Mouse (Mus musculus) cerebellum, adult 8-10 months (tissue): Measurements from ENCODE around the gene Pias4.

Experiments used
- DNase-seq: peaks from one replicate; pipeline ENCODE4 v3.0.0; 2022

Pias4 gene

DNA sequence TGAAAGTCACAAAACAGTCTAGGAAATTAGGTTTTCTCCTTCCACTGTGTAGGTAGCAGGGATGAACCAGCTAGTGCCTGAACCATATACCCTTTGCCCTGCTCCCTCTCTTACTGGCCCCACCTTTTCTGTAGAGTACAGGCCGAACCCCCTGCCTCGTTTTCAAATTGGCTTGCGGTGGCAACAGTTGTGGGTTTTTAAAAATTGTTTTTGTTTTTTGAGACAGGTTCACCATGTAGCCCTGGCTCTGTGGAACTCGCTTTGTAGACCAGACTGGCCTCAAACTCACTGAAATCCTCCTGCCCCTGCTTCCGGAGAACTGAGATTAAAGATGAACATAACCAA is 336 bp upstream of the Pias4 start:
- peak; percentile 60 for DNase-seq

DNA sequence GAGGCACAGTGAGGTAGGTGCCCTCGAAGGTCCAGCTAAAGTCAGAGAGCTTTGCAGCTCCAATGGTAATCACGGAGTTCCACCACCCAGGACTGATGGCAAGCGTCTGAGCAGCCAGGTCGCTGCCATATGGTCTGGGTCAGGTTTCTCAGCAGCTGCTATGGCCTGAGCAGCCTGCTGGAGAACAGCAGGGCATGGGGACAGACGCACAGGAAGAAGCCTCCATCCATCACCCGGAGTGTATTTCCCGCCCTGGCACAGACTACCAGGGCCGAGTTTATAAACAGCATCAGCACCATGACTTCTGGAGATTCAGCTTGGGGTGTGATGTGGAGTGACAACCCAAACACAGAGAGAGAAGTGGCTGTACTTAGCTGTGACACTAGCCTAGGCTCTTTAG is 2.6 kb downstream of the Pias4 start:
- peak; percentile 68 for DNase-seq

DNA sequence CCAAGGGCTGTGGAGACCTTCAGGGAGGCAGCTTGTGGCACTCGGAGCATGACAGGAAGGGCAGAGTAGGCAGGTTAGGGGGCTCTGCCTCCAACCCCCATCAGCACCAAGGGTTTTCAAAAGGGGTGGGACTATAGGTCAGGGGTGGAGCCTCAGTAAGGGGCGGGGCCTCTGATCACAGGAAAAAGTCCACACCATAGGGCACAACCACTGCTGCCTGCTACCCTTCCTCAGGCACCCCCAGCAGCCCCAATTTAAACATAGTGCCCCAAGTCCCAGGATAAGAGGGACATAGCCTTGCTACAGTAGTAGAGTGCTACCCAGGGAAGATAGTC is 5.4 kb downstream of the Pias4 start:
- no peak for DNase-seq

DNA sequence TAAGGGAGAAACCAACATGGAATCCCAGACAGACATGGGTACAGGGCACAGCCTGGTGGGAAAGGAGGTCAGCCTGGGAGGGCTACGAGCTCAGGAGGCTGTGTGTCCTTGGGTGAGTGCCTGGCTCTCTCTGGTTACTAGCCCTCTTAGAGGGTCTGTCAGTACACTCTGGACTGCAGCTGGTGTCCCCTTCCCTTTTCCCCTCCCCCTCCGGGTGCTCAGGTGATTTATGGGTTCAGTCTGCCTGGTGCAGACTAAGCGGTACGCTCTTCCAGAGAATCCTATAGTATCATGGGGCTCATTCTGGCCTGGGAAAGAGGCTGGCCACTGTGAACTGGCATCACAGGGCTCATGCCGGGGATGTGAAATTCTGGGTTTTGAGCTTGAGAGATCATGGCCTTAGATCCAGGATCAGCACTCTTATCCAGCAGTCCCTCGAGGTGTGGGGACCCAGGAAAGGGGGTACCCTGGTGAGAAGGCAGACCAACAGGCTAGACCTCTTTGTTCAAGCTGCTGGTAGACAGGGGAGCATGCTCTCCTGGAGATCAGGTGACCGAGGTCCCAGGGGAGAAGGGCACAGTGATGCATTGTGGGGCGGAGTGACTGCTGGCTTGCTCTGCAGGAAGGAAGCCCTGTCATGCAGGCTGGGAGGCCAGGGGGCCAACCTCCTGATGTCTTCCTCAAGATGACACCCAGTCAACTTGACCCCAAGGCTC is 6.0 kb downstream of the Pias4 start:
- no peak for DNase-seq

DNA sequence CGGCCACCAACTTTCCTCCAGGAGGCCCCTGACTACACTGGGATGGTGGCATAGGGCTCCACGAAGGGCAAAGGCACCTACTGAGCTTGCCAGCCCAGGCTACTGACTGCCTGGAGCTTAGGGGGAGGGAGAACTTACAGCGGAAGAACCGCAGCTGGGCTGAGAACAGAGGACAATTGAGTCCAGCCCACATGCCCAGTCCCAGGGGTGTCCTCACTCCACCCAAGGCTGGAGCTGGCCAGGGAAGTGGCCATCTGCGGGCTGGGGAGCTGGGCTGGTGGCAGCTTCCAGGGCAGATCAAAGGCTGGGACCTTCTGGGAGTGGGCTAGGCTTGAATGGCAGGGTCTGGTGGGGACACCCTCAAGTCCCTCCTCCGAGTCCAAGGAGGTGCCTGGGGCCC is 13.0 kb downstream of the Pias4 start:
- DNase-seq, result no peak

DNA sequence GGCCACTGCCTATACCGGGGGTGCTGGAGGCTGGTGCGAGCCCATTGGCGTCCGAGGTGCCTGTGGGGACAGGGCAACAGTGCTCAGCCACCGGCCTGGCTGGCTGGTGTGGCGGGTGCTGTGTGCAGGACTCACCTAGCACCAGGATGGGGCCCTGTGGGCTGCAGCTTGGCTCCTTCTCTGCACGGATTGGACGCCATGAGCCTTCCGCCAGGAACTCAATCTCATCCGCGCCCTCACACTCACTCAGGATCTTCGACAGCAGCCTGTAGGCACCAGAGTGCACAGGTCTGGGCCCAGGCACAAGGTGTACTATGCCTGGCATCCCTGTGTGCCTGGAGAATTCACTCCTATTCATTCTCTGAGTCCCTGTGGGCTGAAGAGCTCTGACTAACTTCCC is 13.4 kb downstream of the Pias4 start:
- DNase-seq, result no peak

DNA sequence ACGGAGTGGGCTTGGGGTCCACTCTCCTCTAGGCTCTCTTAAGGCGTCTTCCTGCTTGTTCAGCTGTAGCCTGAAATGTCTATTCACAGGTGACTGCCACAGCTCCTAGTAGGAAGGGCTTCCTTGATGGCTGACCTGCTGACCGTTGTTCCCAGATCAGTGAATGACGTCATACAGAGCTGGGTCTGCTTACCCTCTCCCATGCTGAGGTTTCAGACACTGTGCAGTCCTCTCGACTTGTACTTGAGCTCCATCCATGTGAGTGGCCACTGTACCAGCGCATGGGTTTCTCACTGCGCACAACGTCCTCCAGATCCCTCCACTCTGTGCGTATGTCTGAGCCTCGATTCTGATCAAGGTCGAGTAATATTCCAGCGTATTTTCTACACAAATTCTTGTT is 15.1 kb downstream of the Pias4 start:
- no peak for DNase-seq

DNA sequence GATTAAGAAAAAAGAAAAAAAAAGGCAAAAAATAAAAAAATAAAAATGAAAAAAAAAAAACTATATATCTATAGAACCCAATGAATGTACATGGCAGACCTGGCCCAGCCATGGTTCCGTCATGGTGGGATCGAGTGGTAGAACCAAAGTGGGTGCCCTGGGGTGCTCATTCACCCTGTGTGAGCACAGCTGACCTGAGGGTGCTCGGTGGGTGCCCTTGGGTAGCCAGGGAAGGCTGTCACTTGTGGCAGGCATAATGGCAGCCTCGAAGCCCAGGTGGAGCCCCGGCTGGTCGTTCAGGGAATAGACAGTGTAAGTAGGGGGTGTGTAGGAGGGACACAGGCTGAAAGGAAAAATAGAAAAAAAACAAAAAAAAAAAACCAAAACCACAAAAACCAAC is 16.5 kb downstream of the Pias4 start:
- DNase-seq, result no peak

DNA sequence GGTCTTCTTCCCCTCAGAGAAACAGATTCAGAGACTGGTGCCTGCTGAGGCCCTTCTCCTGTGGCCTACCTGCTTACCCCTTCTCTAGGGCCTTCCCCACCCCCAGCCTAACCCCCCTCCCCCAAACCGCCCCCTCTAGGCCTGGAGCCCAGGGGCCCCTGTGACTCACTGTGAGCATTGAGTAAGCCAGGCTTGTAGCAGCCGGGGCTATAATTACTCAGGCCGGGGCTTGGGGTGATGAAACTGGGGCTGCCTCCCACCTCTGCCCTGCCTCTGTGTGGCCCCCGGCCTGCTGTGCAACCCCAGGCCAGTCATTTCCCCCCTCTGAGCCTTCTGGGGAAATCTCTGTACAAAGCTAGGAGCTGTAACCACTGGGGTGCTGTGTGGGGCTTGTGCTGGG is 21.4 kb downstream of the Pias4 start:
- no peak for DNase-seq

DNA sequence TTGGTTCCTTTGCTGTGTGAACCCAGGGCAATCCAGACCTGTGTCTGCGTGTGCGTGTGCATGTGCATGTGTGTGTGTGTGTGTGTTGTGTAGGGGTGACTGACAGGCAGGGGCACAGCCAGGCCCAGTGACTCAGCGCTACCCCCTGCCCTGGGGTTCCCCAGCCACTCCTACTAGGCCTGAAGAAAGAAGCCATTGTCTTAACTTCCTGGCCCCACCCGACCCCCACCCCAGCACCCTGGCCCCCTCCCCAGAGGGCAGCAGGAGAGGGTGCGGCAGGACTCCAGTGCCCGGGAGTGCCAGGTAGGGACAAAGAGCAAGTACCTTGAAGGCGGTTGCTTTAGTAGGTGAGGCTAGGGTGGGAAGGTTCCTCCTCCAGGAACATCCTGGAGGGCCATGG is 21.9 kb downstream of the Pias4 start:
- DNase-seq, result no peak

DNA sequence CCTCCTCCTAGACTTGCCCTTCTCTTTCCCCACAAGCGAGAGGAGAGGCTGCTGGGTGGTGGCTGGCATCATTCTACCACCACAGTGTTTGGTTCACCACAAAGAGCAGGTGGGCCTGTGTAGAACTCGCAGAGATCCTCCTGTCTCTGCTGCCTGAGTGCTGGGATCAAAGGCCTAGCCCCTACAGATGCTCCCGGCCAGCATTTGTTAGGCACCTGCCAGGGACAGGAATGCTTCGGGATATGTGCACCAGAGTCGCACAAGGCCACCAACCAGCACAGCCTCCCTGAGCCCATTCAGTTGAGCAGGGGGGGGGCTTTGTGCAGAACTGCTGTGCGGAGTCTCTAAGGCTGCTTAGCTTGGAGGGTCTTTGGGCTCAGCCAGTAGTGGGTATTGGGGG is 22.4 kb downstream of the Pias4 start:
- DNase-seq, result no peak

DNA sequence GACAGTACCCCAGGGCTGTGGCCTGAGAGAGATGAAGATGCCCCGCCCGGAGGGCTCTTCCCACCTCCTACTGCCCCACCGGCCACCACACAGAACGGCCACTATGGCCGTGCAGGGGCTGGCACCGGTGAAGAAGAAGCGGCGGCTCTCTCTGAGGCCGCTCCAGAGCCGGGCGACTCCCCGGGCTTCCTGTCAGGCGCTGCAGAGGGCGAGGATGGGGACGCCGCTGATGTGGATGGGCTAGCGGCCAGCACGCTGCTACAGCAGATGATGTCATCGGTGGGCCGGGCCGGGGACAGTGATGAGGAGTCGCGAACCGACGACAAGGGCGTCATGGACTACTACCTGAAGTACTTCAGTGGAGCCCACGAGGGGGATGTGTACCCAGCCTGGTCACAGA is 23.1 kb downstream of the Pias4 start:
- DNase-seq, result no peak

DNA sequence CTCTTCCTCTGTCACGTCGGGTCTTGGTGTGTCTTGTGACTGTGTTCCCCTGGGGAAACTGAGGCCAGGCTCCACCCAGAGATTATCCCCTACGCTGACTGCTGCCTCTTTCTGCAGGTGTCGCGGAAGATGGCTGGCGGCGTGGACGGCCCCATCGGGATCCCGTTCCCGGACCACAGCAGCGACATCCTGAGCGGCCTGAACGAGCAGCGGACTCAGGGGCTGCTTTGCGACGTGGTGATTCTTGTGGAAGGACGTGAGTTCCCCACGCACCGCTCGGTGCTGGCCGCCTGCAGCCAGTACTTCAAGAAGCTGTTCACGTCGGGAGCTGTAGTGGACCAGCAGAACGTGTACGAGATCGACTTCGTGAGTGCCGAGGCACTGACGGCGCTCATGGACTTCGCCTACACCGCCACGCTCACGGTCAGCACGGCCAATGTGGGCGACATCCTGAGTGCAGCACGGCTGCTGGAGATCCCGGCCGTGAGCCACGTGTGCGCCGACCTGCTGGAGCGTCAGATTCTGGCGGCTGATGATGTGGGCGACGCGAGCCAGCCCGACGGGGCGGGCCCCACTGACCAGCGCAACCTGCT is 23.8 kb downstream of the Pias4 start:
- DNase-seq, result no peak

DNA sequence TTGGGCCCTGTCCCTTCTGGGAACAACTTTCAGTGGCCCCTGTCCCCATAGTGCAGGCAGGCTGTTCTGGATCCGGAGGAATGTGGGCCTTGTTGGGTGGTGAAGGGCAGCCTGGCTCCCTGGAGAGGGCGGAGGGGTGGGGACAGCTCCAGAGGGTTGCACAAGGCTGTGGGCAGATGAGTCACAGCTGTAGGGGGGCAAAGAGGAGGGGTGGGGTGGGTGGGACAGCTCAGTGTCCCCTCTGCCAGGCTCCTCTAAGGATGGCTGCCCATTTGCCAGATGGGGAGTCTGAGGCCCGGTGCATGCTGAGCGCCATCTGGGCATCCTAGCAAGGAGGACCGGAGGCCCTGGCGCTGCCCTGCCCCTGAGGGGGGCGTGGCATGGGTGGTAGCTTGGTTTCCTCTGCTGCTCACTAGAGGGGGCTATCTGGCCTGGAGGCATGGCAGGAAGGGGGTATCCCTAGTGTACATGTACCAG is 24.5 kb downstream of the Pias4 start:
- peak; percentile 66 for DNase-seq

DNA sequence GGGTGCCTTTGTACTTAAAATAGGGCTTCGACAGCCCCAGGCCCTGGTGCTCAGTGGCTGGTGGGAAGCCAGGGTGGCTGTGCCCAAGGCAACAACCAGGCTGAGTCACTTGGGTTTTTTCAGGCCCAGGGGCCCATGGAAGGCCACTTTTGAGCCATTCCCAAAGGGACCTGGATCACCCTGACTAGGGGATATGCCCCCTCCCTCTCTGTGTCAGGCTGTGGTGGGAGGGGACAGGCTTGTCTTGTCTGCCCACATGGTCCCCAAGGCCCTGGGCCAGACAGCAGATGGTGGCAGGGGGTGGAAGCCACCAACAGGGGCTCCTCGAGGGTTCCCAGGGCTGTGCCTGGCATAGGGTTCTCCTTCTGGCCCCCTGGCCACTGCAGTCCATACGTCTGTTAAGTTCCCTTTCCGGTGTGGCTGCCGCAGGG is 25.2 kb downstream of the Pias4 start:
- no peak for DNase-seq

DNA sequence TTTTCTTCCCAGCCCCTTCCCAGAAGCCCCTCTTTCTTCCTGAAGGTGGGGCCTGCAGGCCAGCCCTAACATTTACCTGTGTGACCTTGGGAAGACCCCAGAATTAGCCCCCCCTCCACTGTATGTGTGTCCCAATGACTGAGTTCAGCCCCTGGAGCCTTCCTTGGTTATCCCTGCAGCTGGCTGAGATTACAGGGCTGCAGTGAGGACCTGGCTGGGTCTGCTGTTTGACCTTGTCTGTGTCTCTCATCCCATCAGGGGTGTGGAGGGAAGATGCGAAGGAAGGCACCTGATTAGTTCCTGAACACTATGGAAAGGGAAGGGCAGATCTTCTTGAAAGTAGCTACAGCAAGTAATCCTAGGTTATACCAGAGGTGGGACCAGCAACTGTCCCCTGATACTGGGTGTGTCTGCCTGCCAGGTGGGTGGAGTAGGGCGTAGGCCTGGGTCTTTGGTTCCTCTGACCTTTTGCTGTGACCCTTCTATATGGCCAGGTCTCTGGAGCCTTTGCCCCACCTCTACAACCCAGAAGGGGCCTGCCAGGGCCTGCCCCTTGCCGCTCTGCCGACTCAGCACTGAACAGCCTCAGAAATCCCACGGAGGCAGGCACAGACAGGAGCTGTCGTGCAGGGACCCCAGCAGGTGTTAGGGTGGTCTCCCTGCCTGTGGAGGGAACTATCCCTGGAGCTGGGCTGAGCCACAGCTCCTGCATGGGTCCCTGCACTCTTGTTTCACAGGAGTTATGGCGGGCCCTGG is 26.1 kb downstream of the Pias4 start:
- DNase-seq, result no peak

DNA sequence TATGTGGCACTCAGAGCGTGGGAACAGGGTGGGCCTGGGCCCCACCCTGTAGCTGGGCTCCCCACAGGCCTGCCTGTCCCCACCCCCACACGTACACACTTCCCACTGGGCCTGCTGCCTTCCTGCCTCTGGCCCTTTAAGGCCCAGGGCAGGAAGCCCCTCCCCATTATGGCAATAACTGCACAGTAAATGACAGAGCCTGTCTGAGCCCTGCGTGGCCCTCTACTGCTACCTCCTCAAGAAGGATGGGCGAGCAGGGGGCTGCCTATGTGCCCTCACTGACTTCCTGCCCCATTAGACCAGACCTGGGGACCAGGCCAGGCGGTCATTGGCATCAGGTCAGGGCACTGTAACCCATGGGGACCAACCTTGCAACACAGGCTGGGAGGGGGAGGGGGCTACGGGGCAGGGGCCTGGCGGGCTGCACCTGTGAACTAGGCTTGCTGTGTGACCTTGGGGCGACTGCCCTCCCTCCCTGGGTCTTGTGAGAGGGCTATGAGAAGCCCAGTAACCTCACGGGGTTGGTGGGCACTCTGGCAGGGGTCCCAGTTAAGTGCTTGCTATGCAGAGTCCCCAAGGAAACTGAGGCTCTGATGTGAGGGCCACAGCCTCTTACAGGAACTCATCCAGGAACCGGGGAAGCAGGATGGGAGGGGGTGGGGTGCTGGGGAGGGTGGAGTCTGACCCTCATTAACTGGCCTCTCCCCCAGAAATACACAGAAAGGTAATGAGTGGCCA is 26.8 kb downstream of the Pias4 start:
- DNase-seq, result peak; percentile 41

DNA sequence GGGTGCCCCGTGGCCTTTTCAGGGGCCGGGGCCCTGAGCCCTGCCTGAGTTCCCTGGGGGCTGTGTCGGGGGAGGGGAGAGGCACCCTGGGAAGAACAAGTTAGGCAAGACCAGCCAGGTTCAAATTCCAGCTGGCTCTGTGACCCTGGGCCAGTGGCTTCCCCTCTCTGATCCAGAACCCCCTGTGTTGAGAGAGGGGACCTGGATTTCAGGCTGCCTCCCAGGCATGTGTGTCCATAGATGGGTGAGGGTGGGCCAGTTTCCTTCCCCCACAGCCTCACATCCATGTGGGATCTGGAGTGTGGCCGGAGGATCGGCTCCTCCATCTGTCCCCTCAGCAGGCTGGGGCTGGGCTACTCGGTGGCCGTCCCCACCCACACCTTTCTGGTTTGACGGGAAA is 27.7 kb downstream of the Pias4 start:
- peak; percentile 59 for DNase-seq

DNA sequence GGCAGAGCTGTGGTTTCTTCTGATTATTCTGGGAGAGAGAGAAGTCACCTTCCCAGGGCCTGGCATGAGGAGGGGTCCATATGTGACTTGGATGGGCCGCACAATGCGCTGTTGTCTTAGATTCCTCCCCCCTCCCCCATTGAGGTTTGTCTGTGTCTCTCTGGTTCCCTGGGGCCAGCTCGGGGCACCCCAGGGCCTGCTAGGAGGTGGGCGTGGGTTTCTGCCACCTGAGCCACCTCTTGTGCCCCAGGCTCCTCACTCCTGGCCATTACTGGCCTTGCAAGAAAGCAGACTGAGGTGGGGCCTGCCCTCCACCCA is 28.2 kb downstream of the Pias4 start:
- DNase-seq, result no peak

DNA sequence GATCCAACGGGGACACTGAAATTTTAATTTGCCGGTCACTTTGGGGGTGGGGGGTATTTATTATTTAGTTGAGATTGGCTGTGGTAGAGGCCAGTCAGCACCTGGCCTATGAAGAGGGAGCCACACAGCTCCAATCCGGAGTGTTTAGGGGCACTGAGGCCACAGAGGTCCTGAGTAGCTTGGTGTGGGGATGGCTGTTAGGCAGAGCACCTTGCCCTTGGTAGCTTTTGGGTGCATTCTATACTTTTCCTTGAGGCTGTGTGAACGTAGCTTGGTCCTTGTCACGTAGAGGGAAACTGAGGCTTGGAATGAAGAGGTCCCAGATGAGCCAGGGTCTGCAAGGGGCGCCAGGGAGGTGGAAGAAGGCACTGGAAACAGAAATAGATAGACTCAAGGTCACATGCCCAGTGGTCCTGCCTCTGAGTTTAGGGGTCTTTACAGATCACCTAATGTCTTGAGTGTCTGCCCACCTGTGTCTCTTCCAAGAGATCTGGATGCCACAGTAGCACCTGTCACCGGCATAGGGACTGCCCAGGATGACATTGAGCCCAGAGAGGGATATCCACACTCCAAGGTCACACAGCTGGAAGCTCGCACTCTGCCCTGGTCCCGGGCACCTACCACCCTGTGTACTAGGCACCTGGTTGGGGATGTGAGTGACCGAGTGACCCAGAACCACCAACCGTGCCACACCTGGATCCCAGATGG is 28.7 kb downstream of the Pias4 start:
- DNase-seq, result peak; percentile 47

DNA sequence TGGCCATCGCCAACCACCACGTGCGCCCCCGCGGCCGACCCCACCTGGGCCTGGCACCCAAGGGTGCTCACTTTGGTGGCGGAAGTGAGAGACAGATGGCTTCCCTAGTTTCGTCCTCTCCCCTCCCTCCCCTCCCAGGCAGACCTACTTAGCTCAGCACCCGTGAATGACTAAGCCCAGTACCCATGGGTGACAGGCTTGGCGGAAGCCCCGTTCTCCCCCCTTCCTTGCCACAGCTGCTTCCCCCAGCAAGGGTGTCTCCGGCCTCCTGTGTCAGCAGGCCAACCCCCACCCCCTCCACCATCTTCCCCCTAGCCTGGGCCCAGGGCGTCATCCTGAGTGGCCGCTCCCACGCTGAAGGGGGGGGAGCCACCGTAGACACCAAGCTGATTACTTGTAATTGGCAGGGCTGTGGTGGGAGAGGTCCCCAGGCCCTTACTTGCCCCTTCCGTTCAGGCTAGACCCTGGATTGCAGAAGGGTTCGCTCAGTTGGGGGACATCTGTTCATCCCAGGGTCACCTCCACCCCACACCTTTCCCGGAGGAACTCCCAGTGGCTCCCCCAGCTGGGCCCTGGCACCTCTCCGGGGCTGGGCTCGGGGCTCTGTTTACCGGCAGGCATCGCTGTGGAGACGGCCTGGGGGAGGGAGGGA is 29.5 kb downstream of the Pias4 start:
- peak; percentile 60 for DNase-seq

DNA sequence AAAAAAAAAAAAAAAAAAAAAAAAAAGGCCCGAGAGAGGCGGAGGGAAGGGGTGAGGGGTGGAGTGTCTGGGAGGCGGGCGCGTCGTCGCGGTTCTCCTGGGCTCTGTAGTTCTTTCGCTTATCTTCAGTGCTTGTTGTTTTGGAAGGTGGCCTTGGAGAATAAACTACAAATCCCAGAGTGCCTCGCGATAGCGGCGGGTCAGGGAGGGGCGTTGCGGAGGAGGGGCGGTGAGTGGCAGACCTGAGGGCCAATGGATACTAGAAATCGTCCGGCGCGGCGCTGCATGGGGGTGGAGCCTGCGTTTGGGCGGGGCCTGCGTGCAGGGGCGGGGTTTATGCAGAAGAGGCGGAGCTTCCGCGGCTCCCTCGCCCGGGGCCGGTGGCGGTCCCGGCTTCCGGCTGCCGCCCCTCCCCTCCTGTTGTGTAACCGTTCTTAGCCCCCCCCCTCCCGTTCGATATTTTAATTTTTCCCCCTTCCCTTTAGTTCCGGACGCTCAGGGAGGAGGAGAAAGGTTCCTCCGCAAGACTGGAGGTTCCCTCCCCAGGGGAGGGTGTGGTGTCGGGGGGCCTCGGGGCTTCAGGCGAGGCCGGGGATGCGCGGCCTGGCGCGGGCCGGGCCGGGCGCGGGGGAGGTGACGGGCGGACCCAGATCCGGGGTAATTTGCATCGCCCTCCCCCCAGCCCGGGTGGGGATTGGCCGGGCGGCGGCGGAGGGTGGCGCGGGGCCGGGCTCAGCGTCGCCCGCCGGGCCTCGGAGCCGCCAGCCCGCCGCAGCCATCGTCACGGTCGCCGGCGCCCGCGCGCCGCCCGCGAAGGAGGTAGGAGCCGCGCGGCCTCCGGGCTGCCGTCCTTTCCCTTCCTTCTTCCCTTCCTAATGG is 30.2 kb downstream of the Pias4 start:
- peak; percentile 100 for DNase-seq
